Mouse (Mus musculus) midbrain, postnatal 0 days (tissue): ENCODE measurements at regions not wholly inside any gene's neighbourhood (a gene's known extent, or its start where the extent isn't known, plus 50 kb on each side); places are given as distances from the start of the nearest gene placed in this dataset.

Experiments used
- ATAC-seq: fragments of 200-750 bp; cut with Nextera tagmentation; 2 replicates; pipeline ENCODE4 v1.8.0; 2017; ENCODE audit warnings: moderate number of reproducible peaks, mild to moderate bottlenecking, moderate TSS enrichment, moderate library complexity; ENCODE audit not compliant: low FRiP score
- DNase-seq: peaks from one replicate; pipeline ENCODE4 v3.0.0-alpha.2; 2015; ENCODE audit warnings: low spot score
- H3K27ac ChIP-seq: fragments of 300-500 bp; sonication (generic); 2 replicates; pipeline ENCODE4 v1.5.1; 2014; ENCODE audit warnings: low read depth, mild to moderate bottlenecking, low read length, mixed read lengths
- H3K27me3 ChIP-seq: fragments of 300-500 bp; sonication (generic); 2 replicates; pipeline ENCODE4 v1.6.1; 2014; ENCODE audit warnings: low read length, control low read depth, mixed read lengths; ENCODE audit not compliant: insufficient read depth
- H3K36me3 ChIP-seq: fragments of 300-500 bp; sonication (generic); 2 replicates; pipeline ENCODE4 v1.6.1; 2014; ENCODE audit warnings: low read length, control low read depth, mixed read lengths; ENCODE audit not compliant: insufficient read depth
- H3K4me1 ChIP-seq: fragments of 300-500 bp; sonication (generic); 2 replicates; pipeline ENCODE4 v1.6.1; 2014; ENCODE audit warnings: mild to moderate bottlenecking, control low read depth, antibody characterized with exemption, low read length, mixed read lengths; ENCODE audit not compliant: insufficient read depth
- H3K4me2 ChIP-seq: fragments of 300-500 bp; sonication (generic); 2 replicates; pipeline ENCODE4 v1.6.1; 2014; ENCODE audit warnings: low read depth, mild to moderate bottlenecking, low read length, mixed read lengths; ENCODE audit not compliant: poor library complexity, severe bottlenecking
- H3K4me3 ChIP-seq: fragments of 300-500 bp; sonication (generic); 2 replicates; pipeline ENCODE4 v1.5.1; 2014; ENCODE audit warnings: low read depth, mild to moderate bottlenecking, low read length, moderate library complexity
- H3K9ac ChIP-seq: fragments of 300-500 bp; sonication (generic); replicated peaks from 2 replicates; pipeline ENCODE4 v1.6.1; 2014; ENCODE audit warnings: mild to moderate bottlenecking, low read length, moderate library complexity, mixed read lengths; ENCODE audit not compliant: poor library complexity, severe bottlenecking
- H3K9me3 ChIP-seq: fragments of 300-500 bp; sonication (generic); 2 replicates; pipeline ENCODE4 v1.6.1; 2016; ENCODE audit warnings: low read length, control low read depth
- CTCF ChIP-seq: IDR thresholded peaks from 2 replicates; pipeline ENCODE4 v1.5.1; 2016; ENCODE audit warnings: antibody characterized with exemption, mild to moderate bottlenecking
- WGBS: fragments of 180-500 bp; shearing (Covaris S2); extraction: QIAGEN DNeasy Blood & Tissue Kit; methylation state at CpG from one replicate; pipeline ENCODE4 v1.1.7; 2014; 5-methylcytosine and 5-hydroxymethylcytosine counted together

GRCm38 (mm10) chr16:70019564-70019963 lies 156.0 kb upstream of the Speer2 start:
- Histone ChIP-seq H3K9me3 (no peaks in the 10 kb centered on the region), H3K4me3 (no peak overlapping the region), H3K4me1 (no peaks in the 10 kb centered on the region), H3K9ac (no peak overlapping the region), H3K4me2 (no peak overlapping the region), H3K27me3 (no peaks in the 10 kb centered on the region), H3K36me3 (no peaks in the 10 kb centered on the region), H3K27ac (no peak overlapping the region)
- ATAC-seq = no peak
- TF ChIP-seq CTCF = no peak
- WGBS = 91% methylated on average over 2 of the region's 2 CpGs
- no peak for DNase-seq

- no peak overlapping the region for H3K9ac ChIP-seq
- no peaks in the 10 kb centered on the region for H3K9me3 ChIP-seq
- TF ChIP-seq CTCF = no peak
- H3K27ac ChIP-seq = no peak overlapping the region
- H3K27me3 ChIP-seq = no peaks in the 10 kb centered on the region
- no peak overlapping the region for H3K4me2 ChIP-seq
- no peaks in the 10 kb centered on the region for H3K36me3 ChIP-seq
- DNase-seq = no peak
- H3K4me3 ChIP-seq = no peak overlapping the region
- ATAC-seq = no peak
- no peaks in the 10 kb centered on the region for H3K4me1 ChIP-seq
- whole genome bisulfite sequencing = 94% methylated on average over 7 of the region's 7 CpGs
Measured at GRCm38 (mm10) chr16:70021436-70021835, 157.9 kb upstream of the Speer2 start.

GRCm38 (mm10) chr16:70028649-70029048 lies 165.1 kb upstream of the Speer2 start:
- Histone ChIP-seq H3K4me2 (no peak overlapping the region), H3K9me3 (no peaks in the 10 kb centered on the region), H3K36me3 (no peaks in the 10 kb centered on the region), H3K4me1 (no peaks in the 10 kb centered on the region), H3K9ac (no peak overlapping the region), H3K27me3 (no peaks in the 10 kb centered on the region), H3K27ac (no peak overlapping the region), H3K4me3 (no peak overlapping the region)
- 0 out of 2 replicates have a peak, but pooled peaks have one; percentile 12 for TF ChIP-seq CTCF
- ATAC-seq (no peak), DNase-seq (no peak)
- 85% methylated on average over 13 of the region's 13 CpGs for WGBS

GRCm38 (mm10) chr16:70045547-70045946 lies 182.0 kb upstream of the Speer2 start:
- no peaks in the 10 kb centered on the region for H3K4me1 ChIP-seq
- no peak overlapping the region for H3K4me3 ChIP-seq
- H3K36me3 ChIP-seq = no peaks in the 10 kb centered on the region
- TF ChIP-seq CTCF = no peak
- H3K27ac ChIP-seq = no peak overlapping the region
- no peak overlapping the region for H3K9ac ChIP-seq
- DNase-seq (no peak), ATAC-seq (no peak)
- no peak overlapping the region for H3K4me2 ChIP-seq
- no peaks in the 10 kb centered on the region for H3K27me3 ChIP-seq
- H3K9me3 ChIP-seq = no peaks in the 10 kb centered on the region

- ATAC-seq = no peak
- H3K9ac ChIP-seq = no peak overlapping the region
- H3K36me3 ChIP-seq = no peaks in the 10 kb centered on the region
- H3K9me3 ChIP-seq = no peaks in the 10 kb centered on the region
- H3K27ac ChIP-seq = no peak overlapping the region
- no peak overlapping the region for H3K4me3 ChIP-seq
- H3K4me2 ChIP-seq = no peak overlapping the region
- H3K4me1 ChIP-seq = no peaks in the 10 kb centered on the region
- 58% methylated on average over 4 of the region's 4 CpGs for WGBS
- TF ChIP-seq CTCF = no peak
- H3K27me3 ChIP-seq = no peaks in the 10 kb centered on the region
- no peak for DNase-seq
Measured at GRCm38 (mm10) chr16:70046009-70046408, 182.5 kb upstream of the Speer2 start.

GRCm38 (mm10) chr16:70049850-70050249 lies 186.3 kb upstream of the Speer2 start:
- 29% methylated on average over 2 of the region's 2 CpGs for WGBS
- no peak for TF ChIP-seq CTCF
- no peaks in the 10 kb centered on the region for H3K9me3 ChIP-seq

GRCm38 (mm10) chr16:70071471-70071870 lies 207.9 kb upstream of the Speer2 start:
- Histone ChIP-seq H3K9ac (no peak overlapping the region), H3K27ac (no peak overlapping the region), H3K27me3 (no peaks in the 10 kb centered on the region), H3K4me3 (no peak overlapping the region), H3K36me3 (no peaks in the 10 kb centered on the region), H3K4me2 (no peak overlapping the region), H3K9me3 (no peaks in the 10 kb centered on the region), H3K4me1 (no peaks in the 10 kb centered on the region)
- no peak for TF ChIP-seq CTCF
- WGBS = 94% methylated on average over 4 of the region's 4 CpGs
- DNase-seq (no peak), ATAC-seq (no peak)

More at GRCm38 (mm10) chr16:70049850-70050249, 186.3 kb upstream of the Speer2 start:
- H3K4me2 ChIP-seq = no peak overlapping the region
- DNase-seq = no peak
- no peak overlapping the region for H3K9ac ChIP-seq
- ATAC-seq = no peak
- no peaks in the 10 kb centered on the region for H3K27me3 ChIP-seq
- H3K27ac ChIP-seq = no peak overlapping the region
- H3K4me3 ChIP-seq = no peak overlapping the region
- no peaks in the 10 kb centered on the region for H3K4me1 ChIP-seq
- H3K36me3 ChIP-seq = no peaks in the 10 kb centered on the region
